ENCODE assay signal across 10 mouse cellular contexts in genomic region chrX:99605084-99605824, GRCm38 (mm10).
DNase-seq lines count a peak whose midpoint lies in the region; ATAC-seq lines count a peak whose summit lies in the region.
"Had no signal": no experiment of that assay in that cellular context is flagged by ENCODE, and none has a peak within 500 bp of the region (broad histone marks: within the 10 kb centered on the region; RNA-seq: fewer than 3 reads in every experiment).

No protein-coding gene starts in this region.

- H3K4me1 ChIP-seq in liver, embryonic 11.5 days (replicated peaks; ENCODE audit: control insufficient read depth, insufficient read depth, low read length) = no peaks in the 10 kb centered on the region
- H3K4me1 ChIP-seq: liver, embryonic 13.5 days had no signal

- peak; percentile 36 to 47 for DNase-seq in adrenal gland, adult (ENCODE audit: inconsistent age in 2 of 2, low spot score in 1 of 2)
- no peak for DNase-seq in adrenal gland, postnatal 4 days (ENCODE audit: low spot score in 2 of 2)
- peak; percentile 49 for DNase-seq in retina, postnatal 1 day
- DNase-seq in retina, embryonic 14.5 days (ENCODE audit: low spot score) = no peak
- DNase-seq in kidney, postnatal 10 days = peak; percentile 54
- peak; percentile 32 for DNase-seq in yolk sac, embryonic 10.5 days (ENCODE audit: low spot score)
- no peak for DNase-seq in liver, embryonic 11.5 days (ENCODE audit: low spot score)
- DNase-seq in layer of hippocampus, adult 8-10 months (ENCODE audit: low spot score in 2 of 2) = no peak
- DNase-seq: heart, adult 18-20 months; liver, embryonic 13.5 days had no signal

- H3K36me3 ChIP-seq in liver, embryonic 11.5 days (ENCODE audit: control insufficient read depth, insufficient read depth, low read length) = no peaks in the 10 kb centered on the region
- H3K36me3 ChIP-seq: liver, embryonic 13.5 days had no signal

- no peak for ATAC-seq in liver, embryonic 11.5 days (replicated peaks; ENCODE audit: low FRiP score)

- peaks cover 43% of the 10 kb centered on the region for H3K27me3 ChIP-seq in liver, embryonic 11.5 days (replicated peaks; ENCODE audit: control insufficient read depth, insufficient read depth, low read length)

- no peak overlapping the region for H3K4me3 ChIP-seq in liver, embryonic 11.5 days (ENCODE audit: low read depth, low read length)
- H3K4me3 ChIP-seq: liver, embryonic 13.5 days had no signal

- H3K4me2 ChIP-seq in liver, embryonic 11.5 days = no peak overlapping the region
- H3K4me2 ChIP-seq: liver, embryonic 13.5 days had no signal

- H3K9ac ChIP-seq in liver, embryonic 11.5 days (ENCODE audit: low read depth, low read length) = no peak overlapping the region
- H3K9ac ChIP-seq: liver, embryonic 13.5 days had no signal

- 66% methylated on average over 10 of the region's 10 CpGs for WGBS in liver, embryonic 11.5 days

- no peaks in the 10 kb centered on the region for H3K9me3 ChIP-seq in liver, embryonic 11.5 days (ENCODE audit: control insufficient read depth, low read length)
- H3K9me3 ChIP-seq: liver, embryonic 13.5 days had no signal

- H3K27ac ChIP-seq in liver, embryonic 11.5 days (ENCODE audit: low read depth, low read length) = no peak overlapping the region
- H3K27ac ChIP-seq: liver, embryonic 13.5 days had no signal

Comparison
In these comparisons a context has a peak if more than half of its experiments do, and no peak if none do; other contexts are left out.
1. DNase-seq: peak in adrenal gland, adult (2 of 2), retina, postnatal 1 day (single experiment), kidney, postnatal 10 days (single experiment) and yolk sac, embryonic 10.5 days (single experiment); none in adrenal gland, postnatal 4 days (0 of 2), retina, embryonic 14.5 days (single experiment), liver, embryonic 11.5 days (single experiment) and layer of hippocampus, adult 8-10 months (0 of 2).